Mouse (Mus musculus) embryo, embryonic 10 days (tissue): ENCODE data around the gene Cpne9.
"Not testable (repeated sequence)": the region's sequence is repeated elsewhere in the genome, so short reads cannot be mapped to it uniquely, and the experiment has no call there.

Experiments
- DNase-seq: peaks from one replicate; pipeline ENCODE4 v3.0.0-alpha.2; 2015; ENCODE audit warnings: low spot score

Cpne9 gene

GRCm38 (mm10) chr6:113290346-113290745 lies 8.2 kb downstream of the Cpne9 start:
- no peak for DNase-seq

- DNase-seq, result no peak
Measured at GRCm38 (mm10) chr6:113292938-113293337, 10.8 kb downstream of the Cpne9 start.

- DNase-seq, result no peak
Measured at GRCm38 (mm10) chr6:113296046-113296445, 13.9 kb downstream of the Cpne9 start.

GRCm38 (mm10) chr6:113296639-113297038 lies 14.5 kb downstream of the Cpne9 start:
- DNase-seq, result no peak

- DNase-seq, result no peak
Measured at GRCm38 (mm10) chr6:113301350-113301749, 19.2 kb downstream of the Cpne9 start.

GRCm38 (mm10) chr6:113302258-113302657 lies 20.2 kb downstream of the Cpne9 start:
- DNase-seq, result peak; percentile 54

- DNase-seq, result peak; percentile 99
Measured at GRCm38 (mm10) chr6:113306322-113306985, 24.3 kb downstream of the Cpne9 start.

GRCm38 (mm10) chr6:113306986-113307349 lies 24.9 kb downstream of the Cpne9 start, which contains the start of gene Brpf1:
TSS of gene Brpf1 (plus strand) at chr6:113307137.
- DNase-seq, result peak; percentile 86

GRCm38 (mm10) chr6:113307481-113308121 lies 25.5 kb downstream of the Cpne9 start:
- DNase-seq, result no peak

GRCm38 (mm10) chr6:113308141-113308540 lies 26.0 kb downstream of the Cpne9 start:
- peak; percentile 15 for DNase-seq

- no peak for DNase-seq
Measured at GRCm38 (mm10) chr6:113315972-113316371, 33.9 kb downstream of the Cpne9 start.

- peak; percentile 97 for DNase-seq
Measured at GRCm38 (mm10) chr6:113326533-113327315, 44.6 kb downstream of the Cpne9 start, which contains the start of gene Ogg1. TSS of gene Ogg1 (plus strand) at chr6:113326972.

GRCm38 (mm10) chr6:113329396-113329795 lies 47.3 kb downstream of the Cpne9 start:
- DNase-seq, result no peak

GRCm38 (mm10) chr6:113330547-113330946 lies 48.4 kb downstream of the Cpne9 start:
- no peak for DNase-seq

- no peak for DNase-seq
Measured at GRCm38 (mm10) chr6:113331721-113332120, 49.6 kb downstream of the Cpne9 start.

- DNase-seq, result not testable (repeated sequence)
Measured at GRCm38 (mm10) chr6:113332734-113333133, 50.6 kb downstream of the Cpne9 start.

- no peak for DNase-seq
Measured at GRCm38 (mm10) chr6:113333137-113333950, 51.2 kb downstream of the Cpne9 start.

- DNase-seq, result no peak
Measured at GRCm38 (mm10) chr6:113334216-113334615, 52.1 kb downstream of the Cpne9 start.

GRCm38 (mm10) chr6:113336852-113337620 lies 54.9 kb downstream of the Cpne9 start:
- no peak for DNase-seq

- no peak for DNase-seq
Measured at GRCm38 (mm10) chr6:113341574-113341973, 59.5 kb downstream of the Cpne9 start.

- no peak for DNase-seq
Measured at GRCm38 (mm10) chr6:113342297-113342696, 60.2 kb downstream of the Cpne9 start.
